Mouse (Mus musculus) 416B (cell line): ENCODE measurements around the gene Rps27l.

ENCODE experiments used
- DNase-seq: peaks from one replicate; pipeline ENCODE4 v3.0.0; 2011; ENCODE audit warnings: low read depth

Rps27l gene

GRCm38 (mm10) chr9:66920488-66921279, 25.2 kb upstream of the Rps27l start:
- DNase-seq, result no peak

GRCm38 (mm10) chr9:66922076-66922475, 23.8 kb upstream of the Rps27l start:
- DNase-seq, result peak; percentile 27

- DNase-seq, result no peak
Observed at GRCm38 (mm10) chr9:66925853-66926252, 20.0 kb upstream of the Rps27l start.

- DNase-seq, result no peak
Observed at GRCm38 (mm10) chr9:66927696-66928402, 18.0 kb upstream of the Rps27l start.

- no peak for DNase-seq
Observed at GRCm38 (mm10) chr9:66930351-66930750, 15.5 kb upstream of the Rps27l start.

- DNase-seq, result no peak
Observed at GRCm38 (mm10) chr9:66933869-66934808, 11.7 kb upstream of the Rps27l start.

- DNase-seq, result no peak
Observed at GRCm38 (mm10) chr9:66937507-66937906, 8.4 kb upstream of the Rps27l start.

- DNase-seq, result peak; percentile 92
Observed at GRCm38 (mm10) chr9:66938836-66939235, 7.0 kb upstream of the Rps27l start.

- DNase-seq, result peak; percentile 60
Observed at GRCm38 (mm10) chr9:66945161-66945560, 725 bp upstream of the Rps27l start.

- no peak for DNase-seq
Observed at GRCm38 (mm10) chr9:66948536-66948935, 2.6 kb downstream of the Rps27l start.

GRCm38 (mm10) chr9:66952321-66952720, 6.4 kb downstream of the Rps27l start:
- no peak for DNase-seq

- no peak for DNase-seq
Observed at GRCm38 (mm10) chr9:66952886-66953285, 7.0 kb downstream of the Rps27l start.

- no peak for DNase-seq
Observed at GRCm38 (mm10) chr9:66957451-66957850, 11.6 kb downstream of the Rps27l start.

GRCm38 (mm10) chr9:66961478-66961877, 15.6 kb downstream of the Rps27l start:
- no peak for DNase-seq

GRCm38 (mm10) chr9:66967492-66967891, 21.6 kb downstream of the Rps27l start:
- DNase-seq, result no peak

GRCm38 (mm10) chr9:66971116-66971515, 25.2 kb downstream of the Rps27l start:
- no peak for DNase-seq

GRCm38 (mm10) chr9:66974721-66975225, 28.9 kb downstream of the Rps27l start:
- DNase-seq, result peak; percentile 96

GRCm38 (mm10) chr9:66975239-66975645, 29.4 kb downstream of the Rps27l start, which contains the start of gene Lactb:
Lactb (minus strand) TSS chr9:66975484.
- DNase-seq, result peak; percentile 91

GRCm38 (mm10) chr9:66977121-66977520, 31.2 kb downstream of the Rps27l start:
- no peak for DNase-seq

- DNase-seq, result peak; percentile 78
Observed at GRCm38 (mm10) chr9:66977982-66978381, 32.1 kb downstream of the Rps27l start.

GRCm38 (mm10) chr9:66978468-66978867, 32.6 kb downstream of the Rps27l start:
- DNase-seq, result peak; percentile 68

GRCm38 (mm10) chr9:66980458-66980857, 34.6 kb downstream of the Rps27l start:
- peak; percentile 88 for DNase-seq
